ENCODE assay signal across 15 mouse cellular contexts in the genomic region with DNA sequence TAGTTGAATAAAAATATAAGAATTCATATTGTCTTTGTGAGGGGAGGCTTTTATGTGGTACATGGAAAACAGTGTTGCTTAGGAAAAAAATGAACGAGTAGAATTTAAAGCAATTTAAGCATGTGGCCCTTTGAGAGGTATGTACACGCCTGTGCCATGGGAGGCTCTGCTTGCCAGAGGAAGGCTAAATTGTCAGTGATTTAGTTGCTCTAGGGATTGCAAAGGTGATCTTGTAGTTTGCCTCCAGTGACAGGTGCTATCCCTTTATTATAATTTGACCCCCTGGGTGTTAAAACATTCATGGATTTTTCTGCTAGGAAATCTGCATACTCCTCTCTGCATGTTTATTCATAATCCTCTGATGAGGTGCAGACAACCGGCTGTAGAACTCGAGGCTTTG.
DNase-seq lines count a peak whose midpoint lies in the region; ATAC-seq and TF ChIP-seq lines count a peak whose summit lies in the region.
"Had no signal": no experiment of that assay in that cellular context is flagged by ENCODE, and none has a peak within 500 bp of the region (broad histone marks: within the 10 kb centered on the region; RNA-seq: fewer than 3 reads in every experiment).

No protein-coding gene starts in this region.

- no peak for DNase-seq in forebrain, embryonic 11.5 days (ENCODE audit: low spot score)
- no peak for DNase-seq in midbrain, embryonic 10.5 days (ENCODE audit: low spot score)
- DNase-seq in hindbrain, postnatal 0 days (ENCODE audit: low spot score): peak; percentile 22
- DNase-seq in midbrain, postnatal 0 days (ENCODE audit: low spot score): peak; percentile 20
- DNase-seq in adrenal gland, postnatal 25 days: no peak
- DNase-seq: adrenal gland, postnatal 14 days; cerebellum, adult 8-10 months; gastrocnemius, postnatal 36 days; heart, adult 11 months; heart, postnatal 36 days had no signal

- WGBS in forebrain, embryonic 13.5 days: 71% methylated on average over 4 of the region's 4 CpGs
- 73% methylated on average over 4 of the region's 4 CpGs for WGBS in forebrain, embryonic 11.5 days
- WGBS in midbrain, embryonic 12.5 days: 64% methylated on average over 4 of the region's 4 CpGs
- WGBS in midbrain, embryonic 10.5 days: 82% methylated on average over 4 of the region's 4 CpGs
- WGBS in hindbrain, postnatal 0 days: 48% methylated on average over 4 of the region's 4 CpGs
- 31% methylated on average over 4 of the region's 4 CpGs for WGBS in midbrain, postnatal 0 days

- no peak overlapping the region for H3K4me2 ChIP-seq in forebrain, embryonic 13.5 days
- no peak overlapping the region for H3K4me2 ChIP-seq in forebrain, embryonic 11.5 days (ENCODE audit: low read depth, low read length, severe bottlenecking)
- no peak overlapping the region for H3K4me2 ChIP-seq in midbrain, embryonic 12.5 days (replicated peaks)
- H3K4me2 ChIP-seq in hindbrain, postnatal 0 days (ENCODE audit: low read depth, low read length): no peak overlapping the region
- H3K4me2 ChIP-seq in midbrain, postnatal 0 days (ENCODE audit: low read depth, low read length, poor library complexity, severe bottlenecking): no peak overlapping the region
- H3K4me2 ChIP-seq: embryonic facial prominence, embryonic 12.5 days; heart, embryonic 13.5 days; intestine, embryonic 15.5 days had no signal

- TF ChIP-seq CTCF in hindbrain, postnatal 0 days (IDR thresholded peaks at IDR 0.05; ENCODE audit: low read depth): no peak
- no peak for TF ChIP-seq CTCF in midbrain, postnatal 0 days (IDR thresholded peaks at IDR 0.05)

- H3K9me3 ChIP-seq in forebrain, embryonic 13.5 days (replicated peaks): no peaks in the 10 kb centered on the region
- H3K9me3 ChIP-seq in forebrain, embryonic 11.5 days (ENCODE audit: control insufficient read depth, low read length): no peaks in the 10 kb centered on the region
- no peaks in the 10 kb centered on the region for H3K9me3 ChIP-seq in midbrain, embryonic 12.5 days
- H3K9me3 ChIP-seq in midbrain, embryonic 10.5 days (replicated peaks): no peaks in the 10 kb centered on the region
- H3K9me3 ChIP-seq in hindbrain, postnatal 0 days (ENCODE audit: low read length): no peaks in the 10 kb centered on the region
- no peaks in the 10 kb centered on the region for H3K9me3 ChIP-seq in midbrain, postnatal 0 days (ENCODE audit: low read length)
- H3K9me3 ChIP-seq: embryonic facial prominence, embryonic 12.5 days; heart, embryonic 13.5 days; intestine, embryonic 15.5 days had no signal

- 0 out of 2 replicates have a peak, but pooled peaks have one; percentile 38 for ATAC-seq in forebrain, embryonic 13.5 days
- ATAC-seq in forebrain, embryonic 11.5 days (replicated peaks; ENCODE audit: low FRiP score): no peak
- ATAC-seq in midbrain, embryonic 12.5 days (ENCODE audit: low FRiP score, low read depth): peak; percentile 27; the same call in 1 of the 2 replicates
- ATAC-seq in hindbrain, postnatal 0 days: no peak
- no peak for ATAC-seq in midbrain, postnatal 0 days (ENCODE audit: low FRiP score)
- ATAC-seq: intestine, embryonic 15.5 days had no signal

- no peak overlapping the region for H3K9ac ChIP-seq in forebrain, embryonic 13.5 days
- no peak overlapping the region for H3K9ac ChIP-seq in forebrain, embryonic 11.5 days (ENCODE audit: low read length)
- no peak overlapping the region for H3K9ac ChIP-seq in midbrain, embryonic 12.5 days (replicated peaks)
- no peak overlapping the region for H3K9ac ChIP-seq in hindbrain, postnatal 0 days (replicated peaks; ENCODE audit: low read length)
- H3K9ac ChIP-seq in midbrain, postnatal 0 days (replicated peaks; ENCODE audit: low read length, poor library complexity, severe bottlenecking): no peak overlapping the region
- H3K9ac ChIP-seq: embryonic facial prominence, embryonic 12.5 days; heart, embryonic 13.5 days; intestine, embryonic 15.5 days had no signal

- H3K27ac ChIP-seq in forebrain, embryonic 13.5 days: no peak overlapping the region
- no peak overlapping the region for H3K27ac ChIP-seq in forebrain, embryonic 11.5 days (ENCODE audit: low read depth, low read length)
- H3K27ac ChIP-seq in midbrain, embryonic 12.5 days (replicated peaks): no peak overlapping the region
- H3K27ac ChIP-seq in midbrain, embryonic 10.5 days (replicated peaks): no peak overlapping the region
- no peak overlapping the region for H3K27ac ChIP-seq in hindbrain, postnatal 0 days
- no peak overlapping the region for H3K27ac ChIP-seq in midbrain, postnatal 0 days (ENCODE audit: low read depth, low read length)
- H3K27ac ChIP-seq: embryonic facial prominence, embryonic 12.5 days; heart, embryonic 13.5 days; intestine, embryonic 15.5 days had no signal

- H3K27me3 ChIP-seq in forebrain, embryonic 13.5 days: no peaks in the 10 kb centered on the region
- no peaks in the 10 kb centered on the region for H3K27me3 ChIP-seq in forebrain, embryonic 11.5 days (ENCODE audit: control insufficient read depth, insufficient read depth, low read length)
- H3K27me3 ChIP-seq in midbrain, embryonic 12.5 days: no peaks in the 10 kb centered on the region
- no peaks in the 10 kb centered on the region for H3K27me3 ChIP-seq in midbrain, embryonic 10.5 days (ENCODE audit: low read depth, poor library complexity, severe bottlenecking)
- no peaks in the 10 kb centered on the region for H3K27me3 ChIP-seq in hindbrain, postnatal 0 days (ENCODE audit: insufficient read depth, low read length)
- H3K27me3 ChIP-seq in midbrain, postnatal 0 days (ENCODE audit: insufficient read depth, low read length): no peaks in the 10 kb centered on the region
- H3K27me3 ChIP-seq: embryonic facial prominence, embryonic 12.5 days; heart, embryonic 13.5 days; intestine, embryonic 15.5 days had no signal

- 0 out of 2 replicates have a peak, but pooled peaks cover 2% of the 10 kb centered on the region for H3K4me1 ChIP-seq in forebrain, embryonic 13.5 days
- H3K4me1 ChIP-seq in forebrain, embryonic 11.5 days (replicated peaks; ENCODE audit: control insufficient read depth, insufficient read depth, low read length): no peaks in the 10 kb centered on the region
- no peaks in the 10 kb centered on the region for H3K4me1 ChIP-seq in midbrain, embryonic 12.5 days
- H3K4me1 ChIP-seq in midbrain, embryonic 10.5 days: no peaks in the 10 kb centered on the region
- H3K4me1 ChIP-seq in hindbrain, postnatal 0 days (ENCODE audit: insufficient read depth, low read length): no peaks in the 10 kb centered on the region
- no peaks in the 10 kb centered on the region for H3K4me1 ChIP-seq in midbrain, postnatal 0 days (ENCODE audit: insufficient read depth, low read length)
- H3K4me1 ChIP-seq: embryonic facial prominence, embryonic 12.5 days; heart, embryonic 13.5 days; intestine, embryonic 15.5 days had no signal

- H3K36me3 ChIP-seq in forebrain, embryonic 13.5 days (ENCODE audit: poor library complexity, severe bottlenecking): no peaks in the 10 kb centered on the region
- H3K36me3 ChIP-seq in forebrain, embryonic 11.5 days (ENCODE audit: control insufficient read depth, insufficient read depth, low read length): no peaks in the 10 kb centered on the region
- H3K36me3 ChIP-seq in midbrain, embryonic 12.5 days: no peaks in the 10 kb centered on the region
- H3K36me3 ChIP-seq in midbrain, embryonic 10.5 days: no peaks in the 10 kb centered on the region
- H3K36me3 ChIP-seq in hindbrain, postnatal 0 days (ENCODE audit: insufficient read depth, low read length): no peaks in the 10 kb centered on the region
- H3K36me3 ChIP-seq in midbrain, postnatal 0 days (ENCODE audit: insufficient read depth, low read length): no peaks in the 10 kb centered on the region
- H3K36me3 ChIP-seq: embryonic facial prominence, embryonic 12.5 days; heart, embryonic 13.5 days; intestine, embryonic 15.5 days had no signal

- H3K4me3 ChIP-seq in forebrain, embryonic 13.5 days: no peak overlapping the region
- H3K4me3 ChIP-seq in forebrain, embryonic 11.5 days (ENCODE audit: low read depth, low read length): no peak overlapping the region
- no peak overlapping the region for H3K4me3 ChIP-seq in midbrain, embryonic 12.5 days
- no peak overlapping the region for H3K4me3 ChIP-seq in midbrain, embryonic 10.5 days
- no peak overlapping the region for H3K4me3 ChIP-seq in hindbrain, postnatal 0 days (ENCODE audit: low read length)
- no peak overlapping the region for H3K4me3 ChIP-seq in midbrain, postnatal 0 days (ENCODE audit: low read depth, low read length)
- H3K4me3 ChIP-seq: embryonic facial prominence, embryonic 12.5 days; heart, embryonic 13.5 days; intestine, embryonic 15.5 days had no signal

Comparison
In these comparisons a context has a peak if more than half of its experiments do, and no peak if none do; other contexts are left out.
1. ATAC-seq: peak in forebrain, embryonic 13.5 days (single experiment) and midbrain, embryonic 12.5 days (single experiment); none in forebrain, embryonic 11.5 days (single experiment), hindbrain, postnatal 0 days (single experiment) and midbrain, postnatal 0 days (single experiment).
2. DNase-seq: peak in hindbrain, postnatal 0 days (single experiment) and midbrain, postnatal 0 days (single experiment); none in forebrain, embryonic 11.5 days (single experiment), midbrain, embryonic 10.5 days (single experiment) and adrenal gland, postnatal 25 days (single experiment).